Mouse (Mus musculus): ENCODE measurements at regions not wholly inside any gene's neighbourhood (a gene's known extent, or its start where the extent isn't known, plus 50 kb on each side); places are given as distances from the start of the nearest gene placed in this dataset.

DNA sequence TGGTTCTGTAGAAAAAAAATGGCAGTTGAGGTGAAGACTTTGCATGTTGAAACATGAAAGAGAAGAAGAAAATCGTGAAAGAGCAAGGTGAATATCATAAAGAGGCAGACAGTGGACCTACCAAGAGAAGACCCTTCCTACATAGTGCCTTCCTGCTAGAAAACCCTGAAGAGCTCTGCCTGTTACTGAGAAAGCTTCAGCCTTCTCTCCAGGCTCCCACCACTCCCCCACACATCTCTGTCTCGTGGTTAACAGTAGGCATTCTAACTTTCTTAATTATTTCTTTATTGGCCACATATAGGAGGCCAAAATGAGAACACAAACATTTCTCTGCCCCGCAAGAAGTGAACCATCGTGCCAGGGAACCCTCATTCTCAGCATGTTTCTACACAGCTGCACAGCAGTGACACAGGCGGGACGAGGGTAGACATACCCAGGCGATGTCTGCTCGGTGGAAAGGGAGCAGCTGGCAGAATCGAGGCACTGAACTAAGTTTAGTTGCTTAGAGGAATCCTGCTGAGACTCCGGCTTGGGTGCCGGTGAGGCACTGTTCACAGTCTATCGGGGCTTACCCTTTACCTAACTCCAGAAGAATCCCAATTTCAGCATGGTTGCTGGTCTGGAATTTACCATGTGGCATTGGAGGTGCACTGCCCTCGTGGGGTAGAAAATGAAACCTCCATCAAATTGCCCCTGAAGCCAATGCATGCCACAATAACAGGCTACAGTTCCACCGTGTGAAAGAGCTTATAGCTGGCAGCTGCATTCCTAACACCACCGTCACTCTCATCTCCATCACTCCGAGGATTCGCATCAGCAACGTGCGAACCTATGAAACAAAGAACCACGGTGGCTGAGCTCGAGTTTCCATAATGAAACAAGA is 260.4 kb upstream of the Tsc22d2 start:
- DNase-seq: no peak

GRCm38 (mm10) chr3:58159384-58159783 is 255.1 kb upstream of the Tsc22d2 start:
- DNase-seq: peak in 1 of 2 experiments; percentile 60

GRCm38 (mm10) chr3:58162238-58162637 is 252.3 kb upstream of the Tsc22d2 start:
- DNase-seq: peak; percentile 64 to 73

GRCm38 (mm10) chr3:58163806-58164205 is 250.7 kb upstream of the Tsc22d2 start:
- DNase-seq: peak; percentile 80 to 83

DNA sequence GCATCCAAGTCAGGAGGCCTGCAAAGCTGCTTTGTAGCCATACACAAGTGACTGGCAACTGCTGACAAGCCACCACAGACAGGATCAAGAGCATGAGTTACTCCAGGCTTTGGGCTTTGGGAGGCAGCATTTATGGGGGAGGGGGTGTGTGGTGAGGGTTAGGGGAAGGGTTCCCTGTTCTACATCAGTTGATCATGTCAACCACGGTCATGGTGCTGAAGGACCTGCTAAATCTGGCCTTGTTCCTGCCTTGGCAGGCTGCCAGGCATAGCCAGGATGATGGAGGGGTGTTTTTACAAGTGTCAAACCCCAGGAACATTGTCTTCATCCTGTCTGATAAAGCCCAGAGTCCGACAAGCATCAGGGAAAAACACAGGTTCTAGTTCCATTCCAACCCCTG is 247.9 kb upstream of the Tsc22d2 start:
- DNase-seq: no peak

DNA sequence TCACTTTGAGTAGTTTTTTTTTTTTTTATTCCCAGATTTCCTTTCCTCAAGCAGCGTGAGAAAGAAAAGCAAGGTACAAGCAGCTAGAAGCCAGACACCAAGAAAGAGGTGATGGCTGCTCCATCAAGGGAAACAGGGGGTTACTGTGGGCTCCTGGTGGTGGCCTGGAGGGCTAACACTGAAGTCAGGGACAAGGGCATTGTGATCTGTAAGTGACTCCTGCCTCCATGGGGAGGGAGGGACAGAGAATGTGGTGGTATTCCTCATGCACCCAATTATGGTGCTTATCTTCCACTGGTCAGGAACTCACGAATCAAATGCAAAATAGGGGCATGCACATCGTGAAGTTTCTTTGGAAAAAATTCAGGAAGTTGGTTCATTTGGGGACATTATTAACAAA is 247.4 kb upstream of the Tsc22d2 start:
- no peak for DNase-seq

DNA sequence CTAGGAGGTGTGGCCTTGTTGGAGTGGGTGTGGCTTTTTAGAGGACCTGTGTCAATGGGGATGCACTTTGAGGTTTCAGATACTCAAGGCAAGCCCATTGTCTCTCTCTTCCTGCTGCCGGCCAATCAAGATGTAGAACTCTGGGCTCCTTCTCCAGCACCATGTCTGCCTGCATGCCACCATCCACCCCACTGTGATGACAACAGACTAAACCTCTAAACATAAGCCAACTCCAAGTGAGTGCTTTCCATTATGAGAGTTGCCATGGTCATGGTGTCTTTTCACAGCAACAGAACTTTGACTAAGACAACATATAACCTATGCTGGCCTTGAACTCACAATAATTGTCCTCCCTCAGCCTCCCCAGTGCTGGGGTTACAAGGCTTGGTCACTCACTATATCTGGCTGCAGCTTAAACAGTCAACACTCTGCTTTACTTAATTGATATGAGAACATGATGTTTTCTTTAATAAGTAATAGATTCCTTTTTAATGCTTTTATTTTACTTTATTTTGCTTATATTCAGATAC is 246.7 kb upstream of the Tsc22d2 start:
- DNase-seq: no peak

- DNase-seq: peak; percentile 19 to 51
Measured at GRCm38 (mm10) chr3:58168522-58169185, 245.9 kb upstream of the Tsc22d2 start.

DNA sequence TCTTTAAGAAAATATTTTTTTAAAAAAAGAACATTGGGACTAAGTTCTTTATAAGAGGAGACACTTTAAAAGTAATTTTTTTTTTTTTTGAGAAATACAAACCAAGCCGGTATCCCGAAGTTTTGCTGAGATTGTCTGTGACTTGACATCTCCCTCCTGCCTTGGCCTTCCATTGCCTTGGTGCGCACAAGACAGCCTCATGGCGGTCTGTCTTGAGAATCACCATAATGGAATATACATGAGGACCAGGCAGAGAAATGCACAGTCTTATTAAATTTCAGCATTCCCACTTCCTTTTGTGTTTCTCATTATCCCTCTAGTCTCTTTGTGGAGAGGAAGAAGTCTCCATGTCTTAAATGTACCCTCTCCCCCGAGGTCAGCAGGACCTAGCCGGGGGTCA is 244.7 kb upstream of the Tsc22d2 start:
- DNase-seq: no peak

- DNase-seq: no peak
Measured at GRCm38 (mm10) chr3:58172096-58172495, 242.4 kb upstream of the Tsc22d2 start.

DNA sequence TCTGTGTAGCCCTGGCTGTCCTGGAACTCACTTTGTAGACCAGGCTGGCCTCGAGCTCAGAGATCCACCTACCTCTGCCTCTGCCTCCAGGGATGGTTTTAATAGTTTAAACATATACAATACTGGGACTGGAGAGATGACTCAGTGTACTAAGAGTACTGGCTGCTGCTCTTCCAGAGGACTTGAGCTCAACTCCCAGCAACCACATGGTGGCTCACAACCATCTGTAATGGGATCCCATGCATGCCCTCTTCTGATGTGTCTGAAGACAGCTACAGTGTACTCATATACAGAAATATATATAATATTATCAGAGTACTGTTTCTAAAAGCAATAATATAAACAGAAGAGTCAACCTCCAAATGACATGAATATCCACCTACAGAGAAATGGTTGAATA is 240.7 kb upstream of the Tsc22d2 start:
- DNase-seq: no peak

GRCm38 (mm10) chr3:58181715-58182114 is 232.8 kb upstream of the Tsc22d2 start:
- peak in 1 of 2 experiments; percentile 18 for DNase-seq

DNA sequence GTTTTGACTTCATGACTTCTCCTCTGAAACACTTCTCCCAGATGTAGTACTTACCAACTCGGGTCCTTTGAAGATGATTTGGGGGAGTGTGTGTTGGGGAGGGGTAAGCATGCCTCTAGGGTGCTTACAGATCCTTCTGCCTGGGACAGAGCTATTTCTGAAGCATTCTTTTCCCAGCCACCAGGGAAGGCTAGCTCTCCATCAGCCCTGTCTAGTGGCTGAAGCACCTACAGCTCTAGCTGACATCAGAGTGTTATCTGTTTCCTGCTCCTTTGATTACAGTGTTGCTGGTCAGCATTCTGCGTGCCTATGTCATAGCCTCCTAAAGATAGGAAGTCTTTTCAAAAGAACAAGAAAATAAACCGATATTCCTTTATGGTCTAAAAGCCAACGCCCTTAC is 232.2 kb upstream of the Tsc22d2 start:
- DNase-seq: no peak

GRCm38 (mm10) chr3:58183279-58183678 is 231.2 kb upstream of the Tsc22d2 start:
- DNase-seq: no peak

DNA sequence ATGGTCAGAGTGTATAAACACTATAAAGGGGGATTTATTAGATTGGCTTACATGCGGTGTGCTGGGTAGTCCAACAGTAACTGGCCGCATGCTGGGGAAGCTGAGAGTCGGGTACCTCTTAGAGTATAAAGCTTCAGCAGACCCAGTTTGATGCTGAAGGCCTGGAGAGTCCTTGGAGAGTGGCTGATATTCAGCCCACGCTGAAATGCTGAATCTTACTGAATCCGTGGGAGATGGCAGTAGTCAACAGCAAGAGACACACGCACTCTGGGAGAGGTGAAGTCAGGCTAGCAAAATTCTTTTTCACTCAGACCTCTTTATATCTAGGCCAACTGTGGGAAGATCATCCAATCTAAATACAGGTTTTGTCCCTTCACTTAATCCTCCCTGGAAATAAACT is 214.1 kb upstream of the Tsc22d2 start:
- DNase-seq: no peak

GRCm38 (mm10) chr3:58202816-58203215 is 211.7 kb upstream of the Tsc22d2 start:
- DNase-seq: no peak

- no peak for DNase-seq
Measured at GRCm38 (mm10) chr3:58203806-58204205, 210.7 kb upstream of the Tsc22d2 start.

GRCm38 (mm10) chr3:58205526-58205925 is 209.0 kb upstream of the Tsc22d2 start:
- no peak for DNase-seq

- peak in 1 of 2 experiments; percentile 20 for DNase-seq
Measured at GRCm38 (mm10) chr3:58206776-58207398, 207.6 kb upstream of the Tsc22d2 start.

DNA sequence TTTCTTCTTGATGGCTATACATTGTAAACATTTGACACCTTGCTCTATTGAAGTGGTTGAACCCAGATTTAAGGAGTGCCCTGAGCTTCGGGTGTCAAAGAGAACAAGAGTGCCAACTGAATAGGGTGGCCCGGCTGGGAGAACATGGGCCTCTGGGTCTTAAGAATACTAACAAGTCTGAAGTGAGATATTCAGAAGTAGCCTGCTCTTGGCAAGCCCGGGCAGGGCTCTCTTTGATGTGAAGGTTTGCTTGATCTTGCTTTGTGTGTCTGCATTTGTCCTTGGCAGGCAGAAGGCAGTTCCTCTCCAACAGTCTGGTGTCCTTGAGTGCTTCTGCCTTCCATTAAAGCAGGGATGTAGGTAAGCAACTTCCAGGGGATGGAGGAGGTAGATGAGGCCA is 203.5 kb upstream of the Tsc22d2 start:
- no peak for DNase-seq

GRCm38 (mm10) chr3:58224696-58225095 is 189.8 kb upstream of the Tsc22d2 start:
- no peak for DNase-seq

- no peak for DNase-seq
Measured at GRCm38 (mm10) chr3:58226447-58227321, 187.8 kb upstream of the Tsc22d2 start.

DNA sequence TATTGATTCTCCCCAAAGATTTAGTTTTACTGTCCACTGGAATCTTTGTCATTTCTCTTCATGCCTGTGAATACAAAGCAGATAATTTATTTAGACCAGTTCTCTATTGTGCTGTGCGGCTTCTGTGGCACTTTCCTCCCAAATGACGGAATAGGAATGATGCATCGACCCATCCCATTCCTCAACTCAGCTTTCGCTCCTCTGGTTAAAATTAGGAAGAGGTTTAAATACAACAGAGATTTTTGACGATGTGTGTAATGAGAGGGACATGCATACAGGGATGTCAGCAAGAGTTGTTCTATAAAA is 187.2 kb upstream of the Tsc22d2 start:
- DNase-seq: no peak

Data from kidney, postnatal 25 days (tissue).